Mouse (Mus musculus): ENCODE measurements around the gene Vcp.
A peak's percentile ranks its signal among the peaks of the same experiment; 100 is the strongest.

The Vcp gene

GRCm38 (mm10) chr4:43000141-43000986 is at the start of gene Vcp:
Vcp (minus strand) TSS chr4:43000507.
- DNase-seq (ENCODE audit: low spot score in 2 of 2) = peak; percentile 99

- peak; percentile 67 to 78 for DNase-seq (ENCODE audit: low spot score in 2 of 2)
These were observed 46.9 kb upstream of the Vcp start for GRCm38 (mm10) chr4:43047231-43047630.

DNA sequence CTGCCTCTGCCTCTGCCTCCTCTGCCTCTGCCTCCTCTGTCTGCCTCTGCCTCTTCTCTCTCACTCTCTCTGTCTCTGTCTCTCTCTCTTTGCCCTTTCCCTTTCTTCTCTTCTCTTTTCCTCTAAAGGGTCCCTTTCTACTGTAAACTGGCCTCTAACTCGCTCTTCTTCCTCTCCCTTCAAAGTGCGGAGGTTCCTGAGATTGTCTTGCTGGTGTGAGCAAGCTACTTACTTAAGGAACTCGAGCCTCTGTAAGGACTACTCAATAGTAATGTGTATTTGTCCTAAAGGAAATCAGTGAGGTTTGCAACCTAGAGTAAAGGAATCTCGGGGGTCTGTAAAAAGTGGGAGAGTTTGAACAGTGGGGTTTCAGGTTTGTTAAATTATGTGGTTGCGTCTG is 46.3 kb upstream of the Vcp start:
- DNase-seq (ENCODE audit: low spot score in 2 of 2) = no peak

GRCm38 (mm10) chr4:43045659-43046302 is 45.5 kb upstream of the Vcp start, which contains the start of gene Fam214b:
Fam214b (minus strand) TSS chr4:43046220.
- DNase-seq (ENCODE audit: low spot score in 2 of 2) = peak; percentile 94 to 95

DNA sequence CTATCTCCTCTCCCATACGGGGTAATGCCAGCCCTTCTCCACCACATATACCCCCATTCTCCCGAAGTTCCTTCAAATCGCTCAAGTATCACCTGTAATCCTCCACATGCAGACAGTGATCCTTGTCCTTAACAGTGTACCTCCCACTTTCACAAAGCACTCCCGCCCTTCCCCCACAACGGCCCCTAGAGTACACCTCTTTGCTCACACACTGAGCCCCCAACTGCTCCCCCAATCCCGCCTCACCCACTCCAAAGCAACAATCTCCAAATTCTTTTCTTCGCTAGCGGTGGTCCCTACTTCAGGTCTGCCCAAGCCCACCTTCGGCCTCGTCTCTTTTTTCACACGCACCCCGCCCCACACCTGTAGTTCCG is 45.0 kb upstream of the Vcp start:
- no peak for DNase-seq (ENCODE audit: low spot score in 2 of 2)

- no peak for DNase-seq (ENCODE audit: low spot score in 2 of 2)
These were observed 44.4 kb upstream of the Vcp start for GRCm38 (mm10) chr4:43044673-43045072.

- peak; percentile 20 to 77 for DNase-seq (ENCODE audit: low spot score in 2 of 2)
These were observed 43.5 kb upstream of the Vcp start for GRCm38 (mm10) chr4:43043644-43044357.

- no peak for DNase-seq (ENCODE audit: low spot score in 2 of 2)
These were observed 40.7 kb upstream of the Vcp start for GRCm38 (mm10) chr4:43040881-43041547.

DNA sequence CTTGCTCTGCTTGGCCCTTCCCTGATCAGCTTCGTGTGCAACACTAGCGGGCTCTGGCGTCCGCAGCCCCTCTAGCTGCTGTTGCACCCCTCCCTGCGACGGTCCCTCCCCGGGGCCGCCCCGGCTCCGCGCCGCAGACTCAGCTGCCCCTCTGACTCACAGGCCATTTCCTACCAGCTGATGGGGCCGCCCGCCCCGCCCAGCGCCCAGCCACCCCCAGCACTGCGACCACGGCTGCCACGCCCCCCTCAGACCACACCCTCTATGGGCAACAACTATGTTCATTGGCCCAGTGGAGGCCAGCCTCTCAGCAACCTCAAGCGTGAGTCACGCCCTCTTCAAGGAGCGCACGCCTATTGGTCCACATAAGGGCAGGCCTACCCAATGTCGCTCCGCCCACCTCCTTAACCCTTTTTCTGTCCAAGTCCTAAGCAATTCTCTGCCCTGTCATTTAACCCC is 39.8 kb upstream of the Vcp start:
- peak; percentile 96 to 98 for DNase-seq (ENCODE audit: low spot score in 2 of 2)

DNA sequence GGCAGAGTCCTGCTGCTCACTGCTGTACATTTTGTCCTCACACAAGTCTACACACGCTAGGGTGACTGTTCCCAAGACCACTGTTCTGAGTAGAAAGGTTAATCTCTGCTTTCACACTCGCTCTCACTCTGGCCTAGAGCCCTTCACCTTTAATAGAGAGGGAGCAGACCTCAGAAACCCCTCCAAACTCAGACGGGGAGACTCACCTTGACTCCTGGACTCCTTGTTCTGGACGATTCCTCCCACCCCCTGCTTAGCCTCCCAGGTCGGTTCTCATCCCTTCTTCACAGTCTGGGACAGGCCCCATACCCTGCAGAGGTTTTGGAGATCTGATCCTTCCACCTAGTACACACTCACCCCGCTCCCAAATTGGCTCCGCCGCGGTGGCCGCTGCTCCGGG is 39.3 kb upstream of the Vcp start:
- DNase-seq (ENCODE audit: low spot score in 2 of 2) = no peak

DNA sequence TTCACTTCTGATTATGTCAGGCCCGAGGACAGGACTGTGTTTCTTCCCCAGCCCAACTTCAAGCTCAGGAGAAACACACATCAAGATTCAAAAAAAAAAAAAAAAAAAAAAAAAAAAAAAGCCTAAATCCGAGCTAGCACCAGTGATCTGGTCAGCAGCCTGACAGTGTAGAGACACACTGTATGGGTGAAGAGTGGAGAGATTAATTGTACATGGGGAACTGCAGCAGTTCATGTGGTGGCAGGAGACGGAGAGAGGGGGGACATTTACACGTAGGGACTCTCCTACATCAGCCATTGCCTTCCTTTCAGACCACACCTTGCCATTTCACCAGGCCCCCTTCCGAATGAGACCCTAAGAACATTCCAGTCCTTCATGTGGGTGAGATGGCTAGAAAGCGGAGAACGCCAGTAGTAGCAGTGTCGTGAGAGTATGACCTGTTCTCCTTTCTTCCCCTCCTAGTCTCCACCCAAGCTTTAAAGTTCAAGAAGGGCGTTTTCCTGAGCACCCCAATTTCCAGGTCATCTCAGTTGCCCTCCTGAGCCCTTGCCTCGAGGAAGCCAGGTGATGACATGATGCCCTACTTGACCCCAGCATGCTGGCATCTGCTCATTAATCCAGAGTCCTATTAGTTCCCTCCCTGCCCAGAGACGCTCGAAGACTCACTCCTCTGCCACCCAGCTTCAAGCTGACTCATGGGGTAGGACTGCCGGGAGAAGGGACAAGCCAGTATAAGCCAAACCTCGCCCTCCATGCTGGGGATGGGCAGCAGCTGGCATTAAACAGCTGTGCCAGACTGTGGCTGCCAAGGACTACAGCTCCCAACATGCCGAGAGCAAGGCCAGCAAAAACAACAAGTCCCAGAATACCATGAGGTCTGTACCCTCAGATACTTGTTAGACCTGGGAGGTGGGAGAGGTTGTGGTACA is 38.5 kb upstream of the Vcp start:
- DNase-seq (ENCODE audit: low spot score in 2 of 2) = no peak

GRCm38 (mm10) chr4:43037860-43038566 is 37.7 kb upstream of the Vcp start:
- no peak for DNase-seq (ENCODE audit: low spot score in 2 of 2)

- DNase-seq (ENCODE audit: low spot score in 2 of 2) = no peak
These were observed 36.0 kb upstream of the Vcp start for GRCm38 (mm10) chr4:43036356-43036755.

GRCm38 (mm10) chr4:43035851-43036250 is 35.5 kb upstream of the Vcp start:
- no peak for DNase-seq (ENCODE audit: low spot score in 2 of 2)

GRCm38 (mm10) chr4:43033481-43033880 is 33.2 kb upstream of the Vcp start:
- DNase-seq (ENCODE audit: low spot score in 2 of 2) = no peak

DNA sequence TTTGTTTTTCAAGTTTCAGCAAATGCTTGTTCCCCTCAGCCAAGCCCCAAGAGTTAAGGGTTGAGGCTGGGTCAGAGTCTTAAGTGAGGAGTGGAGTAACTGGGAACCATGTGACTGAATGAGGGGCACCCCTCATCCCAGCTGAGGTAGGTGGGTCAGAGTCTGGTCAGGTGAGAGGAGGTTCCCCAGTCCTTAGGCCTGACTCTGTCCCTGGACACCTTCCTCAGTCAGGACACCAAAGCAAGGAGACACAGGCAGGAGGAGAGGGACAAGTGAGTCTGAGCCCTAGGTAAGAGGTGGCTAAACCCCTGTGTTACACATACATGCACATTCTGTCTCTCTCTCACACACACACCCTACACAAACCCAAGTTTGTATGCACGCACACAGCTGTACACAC is 32.2 kb upstream of the Vcp start:
- DNase-seq (ENCODE audit: low spot score in 2 of 2) = no peak

- DNase-seq (ENCODE audit: low spot score in 2 of 2) = peak; percentile 81 to 88
These were observed 31.1 kb upstream of the Vcp start, which contains the start of gene Stoml2 for GRCm38 (mm10) chr4:43031237-43031995. Stoml2 (minus strand) TSS chr4:43031710.

DNA sequence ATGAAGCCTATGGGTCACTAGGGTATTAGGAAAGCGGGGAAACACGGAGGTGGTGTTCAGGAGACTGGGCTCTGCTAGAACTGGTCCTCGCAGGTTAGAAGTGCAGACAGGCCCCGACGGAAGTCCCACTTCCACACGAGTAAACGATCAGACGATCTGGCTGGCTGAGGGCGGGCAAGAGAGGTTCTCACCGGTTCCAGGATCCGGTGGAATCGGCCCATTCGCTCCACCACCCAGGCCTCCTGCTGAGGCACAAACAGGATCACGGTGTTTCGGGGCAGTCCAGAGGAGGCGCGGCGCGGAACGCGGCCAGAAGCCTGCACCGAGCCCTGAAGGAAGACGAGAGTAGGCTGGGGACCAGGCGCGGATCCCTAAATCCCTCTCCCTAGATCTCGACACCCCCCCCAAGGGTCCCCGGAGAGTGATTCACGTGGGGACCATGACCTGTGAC is 30.5 kb upstream of the Vcp start:
- no peak for DNase-seq (ENCODE audit: low spot score in 2 of 2)

DNA sequence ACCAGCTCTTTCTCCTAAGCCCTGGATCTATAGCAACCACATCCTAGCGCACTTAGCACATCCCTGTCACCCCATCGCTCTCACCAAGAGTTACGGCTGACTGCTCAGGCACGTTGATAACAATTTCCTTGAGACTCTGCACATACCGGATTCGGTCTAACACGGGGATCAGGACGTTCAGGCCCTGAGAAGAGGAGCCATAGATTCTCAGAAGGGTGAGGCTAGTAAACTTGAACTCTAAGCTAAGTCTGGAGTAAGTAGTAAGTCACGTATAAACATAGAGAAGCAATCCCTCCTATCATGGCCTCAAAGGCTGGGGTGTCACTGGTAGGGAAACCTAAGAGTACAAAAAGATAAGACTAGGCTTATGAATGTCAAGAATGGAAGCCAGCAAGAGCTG is 30.0 kb upstream of the Vcp start:
- no peak for DNase-seq (ENCODE audit: low spot score in 2 of 2)

All from natural killer cell, adult 2 months (primary cell).